In the genomic region with DNA sequence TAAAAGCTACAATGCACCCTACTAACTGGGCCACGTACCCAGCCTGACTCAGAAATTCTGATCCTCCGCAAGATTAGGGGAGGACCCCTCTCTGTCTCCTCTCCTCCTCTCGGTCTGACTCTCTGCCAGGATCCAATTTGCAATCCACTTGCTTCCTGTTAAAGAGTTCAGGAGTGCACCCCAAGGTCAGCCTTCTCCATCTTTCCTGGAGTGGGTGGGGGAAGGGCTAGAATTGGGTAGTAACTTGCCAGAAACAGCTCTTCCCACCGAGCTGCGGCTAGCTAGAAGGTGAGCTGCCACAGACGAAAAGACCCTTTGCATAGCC, we compare ENCODE assay signal across 7 mouse cellular contexts. TPM values are rescaled to one million over a fixed set of nuclear protein-coding genes. Genes with fewer than 3 reads are reported as not detected.
A peak's percentile ranks its signal among the peaks of the same experiment; 100 is the strongest.
DNase-seq lines count a peak whose midpoint lies in the region; ATAC-seq and TF ChIP-seq lines count a peak whose summit lies in the region.

No protein-coding gene starts in this region.

- H3K27me3 ChIP-seq in E14TG2a.4 (ENCODE audit: insufficient read depth, low read length), result no peaks in the 10 kb centered on the region
- no peaks in the 10 kb centered on the region for H3K27me3 ChIP-seq in embryonic facial prominence, embryonic 14.5 days (replicated peaks; ENCODE audit: control insufficient read depth, insufficient read depth, low read length)
- no peaks in the 10 kb centered on the region for H3K27me3 ChIP-seq in hindbrain, embryonic 16.5 days (replicated peaks; ENCODE audit: control insufficient read depth, insufficient read depth, low read length)
- H3K27me3 ChIP-seq in liver, embryonic 15.5 days, result peaks cover 3% of the 10 kb centered on the region; the same call in 1 of the 2 replicates
- no peaks in the 10 kb centered on the region for H3K27me3 ChIP-seq in neural tube, embryonic 15.5 days (replicated peaks)

- no peak for TF ChIP-seq CTCF in E14TG2a.4 (conservative IDR thresholded peaks at IDR 0.05; ENCODE audit: low read length)

- H3K4me3 ChIP-seq in E14TG2a.4 (replicated peaks; ENCODE audit: low read length), result peak overlapping the region; percentile 80
- H3K4me3 ChIP-seq in embryonic facial prominence, embryonic 14.5 days (ENCODE audit: low read depth, low read length), result peak overlapping the region; percentile 69
- peak overlapping the region; percentile 54 for H3K4me3 ChIP-seq in hindbrain, embryonic 16.5 days (ENCODE audit: low read length)
- peak overlapping the region; percentile 68 for H3K4me3 ChIP-seq in liver, embryonic 15.5 days (replicated peaks)
- H3K4me3 ChIP-seq in neural tube, embryonic 15.5 days (replicated peaks), result peak overlapping the region; percentile 66

- peak overlapping the region; percentile 77 for H3K9ac ChIP-seq in embryonic facial prominence, embryonic 14.5 days (ENCODE audit: low read depth, low read length)
- H3K9ac ChIP-seq in hindbrain, embryonic 16.5 days (ENCODE audit: low read depth, low read length), result peak overlapping the region; percentile 73
- peak overlapping the region; percentile 59 for H3K9ac ChIP-seq in liver, embryonic 15.5 days
- peak overlapping the region; percentile 71 for H3K9ac ChIP-seq in neural tube, embryonic 15.5 days (replicated peaks)

- peaks cover 10% of the 10 kb centered on the region for H3K9me3 ChIP-seq in E14TG2a.4 (ENCODE audit: low read length)
- H3K9me3 ChIP-seq in embryonic facial prominence, embryonic 14.5 days (ENCODE audit: control insufficient read depth, low read length), result no peaks in the 10 kb centered on the region
- H3K9me3 ChIP-seq in hindbrain, embryonic 16.5 days (ENCODE audit: control insufficient read depth, low read length), result no peaks in the 10 kb centered on the region
- no peaks in the 10 kb centered on the region for H3K9me3 ChIP-seq in liver, embryonic 15.5 days (replicated peaks)
- no peaks in the 10 kb centered on the region for H3K9me3 ChIP-seq in neural tube, embryonic 15.5 days (replicated peaks)

- ATAC-seq in embryonic facial prominence, embryonic 14.5 days (ENCODE audit: low read depth), result peak; percentile 1; the same call in 1 of the 2 replicates
- peak; percentile 4; the same call in 1 of the 2 replicates for ATAC-seq in hindbrain, embryonic 16.5 days
- ATAC-seq in liver, embryonic 15.5 days (ENCODE audit: insufficient read depth), result no peak
- ATAC-seq in neural tube, embryonic 15.5 days (ENCODE audit: low FRiP score), result peak; percentile 2; the same call in 1 of the 2 replicates

- DNase-seq in 416B (ENCODE audit: low read depth), result peak; percentile 75
- DNase-seq in embryonic facial prominence, embryonic 14.5 days (ENCODE audit: low spot score), result peak; percentile 80
- no peak for DNase-seq in layer of hippocampus, postnatal 14 days (ENCODE audit: low spot score in 2 of 2)

- H3K4me2 ChIP-seq in embryonic facial prominence, embryonic 14.5 days (ENCODE audit: low read depth, low read length), result peak overlapping the region; percentile 85
- peak overlapping the region; percentile 81 for H3K4me2 ChIP-seq in hindbrain, embryonic 16.5 days (ENCODE audit: low read length)
- peak overlapping the region; percentile 93 for H3K4me2 ChIP-seq in liver, embryonic 15.5 days
- peak overlapping the region; percentile 81 for H3K4me2 ChIP-seq in neural tube, embryonic 15.5 days

- WGBS in embryonic facial prominence, embryonic 14.5 days, result 4% methylated on average over 6 of the region's 6 CpGs
- WGBS in hindbrain, embryonic 16.5 days, result 4% methylated on average over 6 of the region's 6 CpGs
- 11% methylated on average over 6 of the region's 6 CpGs for WGBS in liver, embryonic 15.5 days (ENCODE audit: insufficient replicate concordance)
- WGBS in neural tube, embryonic 15.5 days, result 1% methylated on average over 6 of the region's 6 CpGs

- H3K4me1 ChIP-seq in E14TG2a.4 (replicated peaks; ENCODE audit: low read depth, low read length), result peaks cover 60% of the 10 kb centered on the region
- H3K4me1 ChIP-seq in embryonic facial prominence, embryonic 14.5 days (ENCODE audit: control insufficient read depth, insufficient read depth, low read length), result 0 out of 2 replicates have a peak, but pooled peaks cover 5% of the 10 kb centered on the region
- H3K4me1 ChIP-seq in hindbrain, embryonic 16.5 days (ENCODE audit: control insufficient read depth, insufficient read depth, low read depth, low read length), result peaks cover 9% of the 10 kb centered on the region; the same call in 1 of the 2 replicates
- H3K4me1 ChIP-seq in liver, embryonic 15.5 days (replicated peaks), result peaks cover 27% of the 10 kb centered on the region
- peaks cover 35% of the 10 kb centered on the region for H3K4me1 ChIP-seq in neural tube, embryonic 15.5 days

- H3K36me3 ChIP-seq in E14TG2a.4 (ENCODE audit: insufficient read depth, low read length), result 0 out of 2 replicates have a peak, but pooled peaks cover 2% of the 10 kb centered on the region
- H3K36me3 ChIP-seq in embryonic facial prominence, embryonic 14.5 days (ENCODE audit: control insufficient read depth, insufficient read depth, low read length), result no peaks in the 10 kb centered on the region
- H3K36me3 ChIP-seq in hindbrain, embryonic 16.5 days (ENCODE audit: control insufficient read depth, insufficient read depth, low read length), result no peaks in the 10 kb centered on the region
- no peaks in the 10 kb centered on the region for H3K36me3 ChIP-seq in liver, embryonic 15.5 days (replicated peaks)
- H3K36me3 ChIP-seq in neural tube, embryonic 15.5 days, result no peaks in the 10 kb centered on the region

- H3K27ac ChIP-seq in embryonic facial prominence, embryonic 14.5 days (replicated peaks; ENCODE audit: low read depth, low read length), result peak overlapping the region; percentile 95
- H3K27ac ChIP-seq in hindbrain, embryonic 16.5 days (ENCODE audit: low read depth, low read length), result peak overlapping the region; percentile 80
- H3K27ac ChIP-seq in liver, embryonic 15.5 days (replicated peaks), result no peak overlapping the region
- H3K27ac ChIP-seq in neural tube, embryonic 15.5 days (replicated peaks), result peak overlapping the region; percentile 91

RNA-seq across cellular contexts. Expression of a gene that starts 4.8 kb away (rescaled TPM):
- polyA plus RNA-seq in embryonic facial prominence, embryonic 14.5 days (2014; fragmentation: Nextera tagmentation; extraction: Ambion mirVana), result 7.7 and 8.7 TPM in 2 replicates
- polyA plus RNA-seq in hindbrain, embryonic 16.5 days (2015; fragmentation: Nextera tagmentation; extraction: Ambion mirVana), result 6.7 and 7.4 TPM in 2 replicates
- 1.3 and 1.5 TPM in 2 replicates for polyA plus RNA-seq in liver, embryonic 15.5 days (2015; fragmentation: Nextera tagmentation; extraction: Ambion mirVana)
- polyA plus RNA-seq in neural tube, embryonic 15.5 days (2015; fragmentation: Nextera tagmentation; extraction: Ambion mirVana), result 7.2 and 8.4 TPM in 2 replicates
- 10 to 100 TPM; 82.5 to 88.9 TPM for total RNA-seq in layer of hippocampus, postnatal 14 days (2021)

Comparison
In these comparisons a context has a peak if more than half of its experiments do, and no peak if none do; other contexts are left out.
1. DNase-seq: peak in 416B (single experiment) and embryonic facial prominence, embryonic 14.5 days (single experiment); none in layer of hippocampus, postnatal 14 days (0 of 2).
2. Peak in every context shown above with its lines, with median percentiles within 50 percentile points of each other: H3K4me3 ChIP-seq, H3K4me2 ChIP-seq and H3K9ac ChIP-seq.